Mouse (Mus musculus) retina, postnatal 7 days (tissue): ENCODE measurements around the gene Soga3.

Source experiments
- DNase-seq: peaks from one replicate; pipeline ENCODE4 v3.0.0-alpha.2; 2012; ENCODE audit warnings: low read depth, low spot score

Soga3 gene

GRCm38 (mm10) chr10:29206730-29207129, 63.1 kb downstream of the Soga3 start:
- DNase-seq = peak; percentile 24

- DNase-seq = no peak
Measured at GRCm38 (mm10) chr10:29208735-29209134, 65.1 kb downstream of the Soga3 start.

- DNase-seq = no peak
Measured at GRCm38 (mm10) chr10:29211453-29211852, 67.8 kb downstream of the Soga3 start, which contains the start of gene 9330159F19Rik. Gene 9330159F19Rik, plus strand, starts transcription at chr10:29211606.

GRCm38 (mm10) chr10:29213534-29214100, 70.0 kb downstream of the Soga3 start:
- DNase-seq = no peak

- DNase-seq = no peak
Measured at GRCm38 (mm10) chr10:29216957-29217356, 73.3 kb downstream of the Soga3 start.

- no peak for DNase-seq
Measured at GRCm38 (mm10) chr10:29217451-29217850, 73.8 kb downstream of the Soga3 start.

GRCm38 (mm10) chr10:29225329-29225728, 81.7 kb downstream of the Soga3 start:
- DNase-seq = no peak

- DNase-seq = no peak
Measured at GRCm38 (mm10) chr10:29231208-29231607, 87.6 kb downstream of the Soga3 start.
